Mouse (Mus musculus) liver, embryonic 13.5 days (tissue): ENCODE results near the gene Nectin2. TPM values are rescaled to one million over a fixed set of nuclear protein-coding genes. Genes with fewer than 3 reads are reported as not detected.

Experiments
- polyA plus RNA-seq: library from polyadenylated mRNA; unstranded; fragments of >200 nt; fragmentation: Nextera tagmentation; extraction: Ambion mirVana; gene quantifications from 2 replicates; pipeline ENCODE4 v1.2.1, GENCODE M21; 2015

Gene Nectin2
- polyA plus RNA-seq, 1 experiment from 2014 or later: 18.2 TPM

Other genes starting within 250 kb of the Nectin2 start
- gene Bloc1s3, start 242.1 kb downstream of the Nectin2 start, polyA plus RNA-seq: 1.3 TPM in 2 replicates
- 39.5 and 45.2 TPM in 2 replicates for gene Trappc6a, start 242.1 kb downstream of the Nectin2 start, polyA plus RNA-seq
- gene Nkpd1, start 232.6 kb downstream of the Nectin2 start, polyA plus RNA-seq: not detected in 2 replicates
- gene Ppp1r37, start 187.4 kb downstream of the Nectin2 start, polyA plus RNA-seq: 7.8 and 8.3 TPM in 2 replicates
- gene Zfp296, start 173.2 kb downstream of the Nectin2 start, polyA plus RNA-seq: 1.3 and 1.5 TPM in 2 replicates
- gene Gemin7, start 172.9 kb downstream of the Nectin2 start, polyA plus RNA-seq: 84.9 and 92.7 TPM in 2 replicates
- 14.3 and 15.7 TPM in 2 replicates for gene Clasrp, start 146.0 kb downstream of the Nectin2 start, polyA plus RNA-seq
- 1.6 and 1.7 TPM in 2 replicates for gene Relb, start 121.0 kb downstream of the Nectin2 start, polyA plus RNA-seq
- 45.2 and 51.0 TPM in 2 replicates for gene Clptm1, start 85.5 kb downstream of the Nectin2 start, polyA plus RNA-seq
- gene Apoc2, start 72.5 kb downstream of the Nectin2 start, polyA plus RNA-seq: 568 and 648 TPM in 2 replicates
- gene Gm44805, start 69.1 kb downstream of the Nectin2 start, polyA plus RNA-seq: 5.6 and 7.5 TPM in 2 replicates
- gene Apoc4, start 69.0 kb downstream of the Nectin2 start, polyA plus RNA-seq: 58.3 and 74.0 TPM in 2 replicates
- 247 and 261 TPM in 2 replicates for gene Apoc1, start 57.8 kb downstream of the Nectin2 start, polyA plus RNA-seq
- gene Apoe, start 51.3 kb downstream of the Nectin2 start, polyA plus RNA-seq: 1,390 and 1,411 TPM in 2 replicates
- 125 and 138 TPM in 2 replicates for gene Tomm40, start 35.0 kb downstream of the Nectin2 start, polyA plus RNA-seq
- gene Bcam, start 20.5 kb upstream of the Nectin2 start, polyA plus RNA-seq: 7.2 and 7.9 TPM in 2 replicates
- gene Cblc, start 46.3 kb upstream of the Nectin2 start, polyA plus RNA-seq: 1.2 and 1.3 TPM in 2 replicates
- 3.0 and 3.9 TPM in 2 replicates for gene Bcl3, start 72.3 kb upstream of the Nectin2 start, polyA plus RNA-seq
- gene Gm19345, start 101.5 kb upstream of the Nectin2 start, polyA plus RNA-seq: not detected in 2 replicates
- not detected in 2 replicates for gene Ceacam16, start 110.8 kb upstream of the Nectin2 start, polyA plus RNA-seq
- not detected in 2 replicates for gene Ceacam19, start 137.5 kb upstream of the Nectin2 start, polyA plus RNA-seq
- gene Pvr, start 170.7 kb upstream of the Nectin2 start, polyA plus RNA-seq: 1.9 and 2.2 TPM in 2 replicates
- 0.20 and 0.35 TPM in 2 replicates for gene Igsf23, start 200.3 kb upstream of the Nectin2 start, polyA plus RNA-seq
- not detected in 2 replicates for gene Ceacam20, start 214.9 kb upstream of the Nectin2 start, polyA plus RNA-seq
- gene Nlrp9b, start 241.0 kb upstream of the Nectin2 start, polyA plus RNA-seq: not detected in 2 replicates